Mouse (Mus musculus) CH12.LX (cell line): ENCODE measurements around the gene Gse1.

Experiments
- CHD2 ChIP-seq: IDR thresholded peaks from 2 replicates; pipeline ENCODE4 v1.6.1; 2011; ENCODE audit warnings: low read length, improper control_type of control experiment
- CTCF ChIP-seq, 2 experiments: IDR thresholded peaks in 1 of 2; conservative IDR thresholded peaks in 1 of 2; 2 replicates each; pipeline ENCODE4 v1.5.1; 2011 to 2012; ENCODE audit warnings: low read depth in 2 of 2, low read length in 2 of 2, improper control_type of control experiment in 1 of 2, inconsistent platforms in 1 of 2, mild to moderate bottlenecking in 1 of 2, moderate library complexity in 1 of 2
- EP300 ChIP-seq: IDR thresholded peaks from 2 replicates; pipeline ENCODE4 v1.6.1; 2011; ENCODE audit warnings: low read length, improper control_type of control experiment
- IRF4 ChIP-seq: IDR thresholded peaks from 2 replicates; pipeline ENCODE4 v1.6.1; 2014; ENCODE audit warnings: low read depth, mild to moderate bottlenecking, inconsistent platforms, low read length, improper control_type of control experiment
- POLR2A ChIP-seq: IDR thresholded peaks from 2 replicates; pipeline ENCODE4 v1.6.1; 2011; ENCODE audit warnings: low read depth, mild to moderate bottlenecking, improper control_type of control experiment, low read length
- POLR2AphosphoS2 ChIP-seq: IDR thresholded peaks from 2 replicates; pipeline ENCODE4 v1.6.1; 2011; ENCODE audit warnings: low read depth, low read length, improper control_type of control experiment
- RAD21 ChIP-seq: IDR thresholded peaks from 2 replicates; pipeline ENCODE4 v1.6.1; 2011; ENCODE audit warnings: low read depth, mild to moderate bottlenecking, low read length, improper control_type of control experiment, moderate library complexity
- RCOR1 ChIP-seq: conservative IDR thresholded peaks from 2 replicates; pipeline ENCODE4 v1.6.1; 2012; ENCODE audit warnings: low read depth, mild to moderate bottlenecking, inconsistent platforms, low read length, improper control_type of control experiment
- TBP ChIP-seq: conservative IDR thresholded peaks from 2 replicates; pipeline ENCODE4 v1.6.1; 2011; ENCODE audit warnings: low read depth, low read length, improper control_type of control experiment
- UBTF ChIP-seq: IDR thresholded peaks from 2 replicates; pipeline ENCODE4 v1.6.1; 2012; ENCODE audit warnings: low read depth, mild to moderate bottlenecking, inconsistent platforms, low read length, improper control_type of control experiment, moderate library complexity
- USF2 ChIP-seq: conservative IDR thresholded peaks from 2 replicates; pipeline ENCODE4 v1.6.1; 2011; ENCODE audit warnings: low read depth, low read length, improper control_type of control experiment
- ZMIZ1 ChIP-seq: IDR thresholded peaks from 2 replicates; pipeline ENCODE4 v1.6.1; 2012; ENCODE audit warnings: low read depth, mild to moderate bottlenecking, inconsistent platforms, low read length, improper control_type of control experiment

- TF ChIP-seq EP300 = no peak
- TF ChIP-seq ZMIZ1 = no peak
- TF ChIP-seq CTCF (conservative IDR thresholded peaks at IDR 0.05 in 1 of 2, IDR thresholded peaks at IDR 0.05 in 1 of 2; ENCODE audit: low read depth in 2 of 2, low read length in 2 of 2) = no peak
- no peak for TF ChIP-seq TBP
- TF ChIP-seq RAD21 = no peak
- no peak for TF ChIP-seq RCOR1
- no peak for TF ChIP-seq UBTF
- no peak for TF ChIP-seq CHD2
- no peak for TF ChIP-seq POLR2A
- TF ChIP-seq USF2 = no peak
- no peak for TF ChIP-seq IRF4
- TF ChIP-seq POLR2AphosphoS2 = no peak
These were observed 248.7 kb downstream of the Gse1 start for GRCm38 (mm10) chr8:120476711-120477575.
